Comparison of ENCODE assay signal across 8 mouse cellular contexts in the genomic region with DNA sequence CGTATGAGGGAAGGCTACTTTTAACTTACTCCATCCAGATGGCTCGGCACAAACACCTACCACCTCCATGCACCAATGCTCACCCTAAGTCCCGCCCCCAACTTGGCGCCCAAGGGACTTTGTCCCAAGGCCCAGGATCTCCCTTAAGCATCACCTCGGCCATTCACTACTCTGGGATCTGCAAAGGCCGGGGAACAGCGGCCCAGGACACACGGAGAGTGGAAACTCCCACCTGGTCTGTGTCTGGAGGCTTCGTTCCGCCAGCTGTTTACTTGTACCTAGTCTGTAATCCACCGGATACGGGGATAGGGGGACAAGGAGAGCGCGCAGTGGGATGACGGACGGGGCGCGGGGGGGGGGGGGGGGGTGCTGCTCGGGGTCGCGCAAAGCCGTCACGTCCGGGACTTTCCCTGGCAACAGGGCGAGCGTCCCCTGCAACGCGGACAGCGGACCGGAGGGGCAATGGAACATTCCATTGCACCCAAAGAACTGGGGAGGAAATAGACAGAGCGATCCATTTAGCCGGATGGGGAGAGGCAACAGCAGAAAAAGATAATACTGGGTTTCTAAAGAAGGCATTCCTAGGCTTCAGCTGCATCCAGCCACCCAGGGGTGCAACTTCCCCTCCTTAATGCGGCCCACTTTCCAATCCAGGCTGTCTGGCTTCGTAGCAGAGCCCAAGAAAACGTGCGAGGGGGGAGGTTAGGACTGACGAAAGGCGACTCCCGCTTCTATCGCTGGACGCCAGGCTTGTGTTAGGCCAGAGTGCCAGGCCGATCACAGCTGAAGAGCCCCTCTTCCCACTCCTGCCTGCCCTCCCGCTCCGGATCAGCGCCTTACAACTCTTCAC. TPM values are rescaled to one million over a fixed set of nuclear protein-coding genes. Genes with fewer than 3 reads are reported as not detected.
DNase-seq lines count a peak whose midpoint lies in the region; ATAC-seq and TF ChIP-seq lines count a peak whose summit lies in the region.

No protein-coding gene starts in this region.

- TF ChIP-seq EP300 in CH12.LX (IDR thresholded peaks at IDR 0.05; ENCODE audit: low read length), result no peak
- TF ChIP-seq EP300 in liver, embryonic 14.5 days (IDR thresholded peaks at IDR 0.05; ENCODE audit: low read depth), result no peak

- no peaks in the 10 kb centered on the region for H3K36me3 ChIP-seq in CH12.LX (replicated peaks in 1 of 2; ENCODE audit: control insufficient read depth in 1 of 2, insufficient read depth in 1 of 2, low read length in 1 of 2)
- H3K36me3 ChIP-seq in forebrain, embryonic 11.5 days (ENCODE audit: control insufficient read depth, insufficient read depth, low read length), result no peaks in the 10 kb centered on the region; the same call in 1 of the 2 replicates
- peaks cover 23% of the 10 kb centered on the region for H3K36me3 ChIP-seq in heart, embryonic 15.5 days
- H3K36me3 ChIP-seq in liver, embryonic 14.5 days (replicated peaks; ENCODE audit: control insufficient read depth, insufficient read depth, low read depth), result no peaks in the 10 kb centered on the region
- H3K36me3 ChIP-seq in stomach, embryonic 16.5 days (ENCODE audit: control insufficient read depth, insufficient read depth, low read length), result peaks cover 4% of the 10 kb centered on the region; the same call in 1 of the 2 replicates

- TF ChIP-seq RAD21 in CH12.LX (IDR thresholded peaks at IDR 0.05; ENCODE audit: low read depth, low read length), result no peak

- peak overlapping the region; percentile 10 for H3K9ac ChIP-seq in CH12.LX (ENCODE audit: insufficient read depth, low read depth)
- H3K9ac ChIP-seq in forebrain, embryonic 11.5 days (ENCODE audit: low read length), result peak overlapping the region; percentile 47
- peak overlapping the region; percentile 80 for H3K9ac ChIP-seq in heart, embryonic 15.5 days
- H3K9ac ChIP-seq in liver, embryonic 14.5 days (replicated peaks), result peak overlapping the region; percentile 68
- peak overlapping the region; percentile 91 for H3K9ac ChIP-seq in stomach, embryonic 16.5 days (ENCODE audit: low read length)

- dilution Hi-C loops in CH12.LX (cut with MboI; ENCODE audit: extremely low pct_ligation_motif_present, extremely low pct_unique_long_range_greater_than_20kb, low sequenced_read_pairs), result no loop called here

- no peak for TF ChIP-seq CTCF in CH12.LX (conservative IDR thresholded peaks at IDR 0.05 in 1 of 2, IDR thresholded peaks at IDR 0.05 in 1 of 2; ENCODE audit: low read depth in 2 of 2, low read length in 2 of 2)
- TF ChIP-seq CTCF in liver, embryonic 14.5 days (IDR thresholded peaks at IDR 0.05; ENCODE audit: low read depth), result no peak

- peaks cover 2% of the 10 kb centered on the region for H3K9me3 ChIP-seq in CH12.LX (replicated peaks; ENCODE audit: low read length)
- no peaks in the 10 kb centered on the region for H3K9me3 ChIP-seq in forebrain, embryonic 11.5 days (ENCODE audit: control insufficient read depth, low read length)
- H3K9me3 ChIP-seq in heart, embryonic 15.5 days (replicated peaks), result no peaks in the 10 kb centered on the region
- H3K9me3 ChIP-seq in liver, embryonic 14.5 days (ENCODE audit: control insufficient read depth, low read length), result no peaks in the 10 kb centered on the region
- H3K9me3 ChIP-seq in stomach, embryonic 16.5 days (replicated peaks; ENCODE audit: control insufficient read depth, low read length), result no peaks in the 10 kb centered on the region

- TF ChIP-seq POLR2A in CH12.LX (IDR thresholded peaks at IDR 0.05; ENCODE audit: low read depth, low read length), result no peak

- H3K4me3 ChIP-seq in CH12.LX (replicated peaks in 1 of 3; ENCODE audit: low read depth in 2 of 3, low read length in 2 of 3, poor library complexity in 1 of 3), result peak overlapping the region in 2 of 3 experiments; percentile 48 to 49
- H3K4me3 ChIP-seq in forebrain, embryonic 11.5 days (ENCODE audit: low read depth, low read length), result peak overlapping the region; percentile 48
- peak overlapping the region; percentile 85 for H3K4me3 ChIP-seq in heart, embryonic 15.5 days
- H3K4me3 ChIP-seq in liver, embryonic 14.5 days (ENCODE audit: insufficient read depth in 1 of 2, low read depth in 2 of 2, low read length in 2 of 2), result peak overlapping the region; percentile 74 to 84
- H3K4me3 ChIP-seq in stomach, embryonic 16.5 days (replicated peaks; ENCODE audit: low read length), result peak overlapping the region; percentile 87

- no peaks in the 10 kb centered on the region for H3K79me2 ChIP-seq in CH12.LX (replicated peaks; ENCODE audit: control insufficient read depth, extremely low read depth, insufficient read depth, poor library complexity, severe bottlenecking)

- DNase-seq in CH12.LX (ENCODE audit: extremely low read depth), result no peak
- peak; percentile 51 for DNase-seq in c-Kit-positive CD71-positive TER-119-positive erythroid progenitor cells, embryonic 14.5 days (ENCODE audit: low spot score)
- peak; percentile 94 for DNase-seq in forebrain, embryonic 11.5 days (ENCODE audit: low spot score)
- DNase-seq in kidney, postnatal 10 days, result peak; percentile 96
- peak in 1 of 3 experiments; percentile 54 for DNase-seq in liver, embryonic 14.5 days (ENCODE audit: low read depth in 3 of 3, low spot score in 3 of 3)
- DNase-seq in neural tube, embryonic 10.5 days (ENCODE audit: extremely low spot score, low spot score), result peak; percentile 90

- no peak overlapping the region for H3K27ac ChIP-seq in CH12.LX (ENCODE audit: insufficient read depth, low read depth)
- peak overlapping the region; percentile 84 for H3K27ac ChIP-seq in forebrain, embryonic 11.5 days (ENCODE audit: low read depth, low read length)
- peak overlapping the region; percentile 94 for H3K27ac ChIP-seq in heart, embryonic 15.5 days
- peak overlapping the region; percentile 23; the same call in 1 of the 2 replicates for H3K27ac ChIP-seq in liver, embryonic 14.5 days
- H3K27ac ChIP-seq in stomach, embryonic 16.5 days (ENCODE audit: low read length), result peak overlapping the region; percentile 99

- H3K4me2 ChIP-seq in CH12.LX (ENCODE audit: insufficient read depth, low read depth, poor library complexity, severe bottlenecking), result peak overlapping the region; percentile 75
- H3K4me2 ChIP-seq in forebrain, embryonic 11.5 days (ENCODE audit: low read depth, low read length, severe bottlenecking), result peak overlapping the region; percentile 67
- H3K4me2 ChIP-seq in heart, embryonic 15.5 days, result peak overlapping the region; percentile 97
- H3K4me2 ChIP-seq in liver, embryonic 14.5 days (ENCODE audit: low read depth), result peak overlapping the region; percentile 88
- peak overlapping the region; percentile 70 for H3K4me2 ChIP-seq in stomach, embryonic 16.5 days (ENCODE audit: low read depth, low read length)

- in situ Hi-C loops in CH12.LX (cut with MboI; ENCODE audit: low pct_ligation_motif_present, low pct_unique_long_range_greater_than_20kb, low sequenced_read_pairs), result no loop called here

- H3K27me3 ChIP-seq in CH12.LX (replicated peaks), result peaks cover 48% of the 10 kb centered on the region
- H3K27me3 ChIP-seq in forebrain, embryonic 11.5 days (ENCODE audit: control insufficient read depth, insufficient read depth, low read length), result peaks cover 24% of the 10 kb centered on the region
- peaks cover 35% of the 10 kb centered on the region for H3K27me3 ChIP-seq in heart, embryonic 15.5 days
- peaks cover 44% of the 10 kb centered on the region for H3K27me3 ChIP-seq in liver, embryonic 14.5 days (ENCODE audit: control insufficient read depth, insufficient read depth, low read length)
- H3K27me3 ChIP-seq in stomach, embryonic 16.5 days (ENCODE audit: control insufficient read depth, insufficient read depth, low read length), result peaks cover 21% of the 10 kb centered on the region

- peaks cover 2 to 3% of the 10 kb centered on the region in 2 experiments; a peak in 2 of 4 replicates for H3K4me1 ChIP-seq in CH12.LX (ENCODE audit: control insufficient read depth in 1 of 2, insufficient read depth in 2 of 2)
- peaks cover 28% of the 10 kb centered on the region for H3K4me1 ChIP-seq in forebrain, embryonic 11.5 days (replicated peaks; ENCODE audit: control insufficient read depth, insufficient read depth, low read length)
- H3K4me1 ChIP-seq in heart, embryonic 15.5 days (replicated peaks), result peaks cover 50% of the 10 kb centered on the region
- H3K4me1 ChIP-seq in liver, embryonic 14.5 days (replicated peaks; ENCODE audit: control insufficient read depth in 2 of 2, insufficient read depth in 2 of 2, low read length in 1 of 2), result peaks cover 8% of the 10 kb centered on the region in 2 experiments; a peak in 3 of 4 replicates
- H3K4me1 ChIP-seq in stomach, embryonic 16.5 days (ENCODE audit: control insufficient read depth, insufficient read depth, low read length), result peaks cover 46% of the 10 kb centered on the region

- ATAC-seq in forebrain, embryonic 11.5 days (replicated peaks; ENCODE audit: low FRiP score), result peak; percentile 76
- ATAC-seq in heart, embryonic 15.5 days (replicated peaks; ENCODE audit: insufficient number of reproducible peaks, insufficient read depth, low FRiP score, low read depth), result peak; percentile 86
- peak; percentile 70 for ATAC-seq in liver, embryonic 14.5 days (ENCODE audit: insufficient read depth)
- peak; percentile 80 for ATAC-seq in stomach, embryonic 16.5 days (ENCODE audit: insufficient read depth, low FRiP score)

- WGBS in forebrain, embryonic 11.5 days, result 1% methylated on average over 39 of the region's 45 CpGs
- under 1% methylated on average over 43 of the region's 45 CpGs for WGBS in heart, embryonic 15.5 days
- WGBS in liver, embryonic 14.5 days (ENCODE audit: insufficient replicate concordance), result under 1% methylated on average over 44 of the region's 45 CpGs
- WGBS in stomach, embryonic 16.5 days, result under 1% methylated on average over 44 of the region's 45 CpGs

RNA-seq across cellular contexts. Expression of gene Ppt2, which starts 1.0 kb away (rescaled TPM):
- total RNA-seq in CH12.LX (2012; rRNA removed) (0.76 and 1.9 TPM in 2 replicates), CH12.LX (2014; rRNA removed) (0.24 TPM in 1 of 2 replicates, not detected in the other)
- polyA plus RNA-seq in CH12.LX (2012; ENCODE audit: insufficient read length, low read depth), result 0.60 and 0.84 TPM in 2 replicates
- 26.4 and 29.0 TPM in 2 replicates for polyA plus RNA-seq in forebrain, embryonic 11.5 days (2014; fragmentation: Nextera tagmentation; extraction: Ambion mirVana)
- 22.9 and 24.8 TPM in 2 replicates for polyA plus RNA-seq in heart, embryonic 15.5 days (2015; fragmentation: Nextera tagmentation; extraction: Ambion mirVana)
- polyA plus RNA-seq in liver, embryonic 14.5 days (2012; rRNA removed), result 10.4 and 11.6 TPM in 2 replicates
- polyA plus RNA-seq in liver, embryonic 14.5 days (2014; fragmentation: Nextera tagmentation; extraction: Ambion mirVana), result 10.5 and 12.9 TPM in 2 replicates
- 25.2 and 25.7 TPM in 2 replicates for polyA plus RNA-seq in stomach, embryonic 16.5 days (2015; fragmentation: Nextera tagmentation; extraction: Ambion mirVana)

RNA-seq across cellular contexts. Expression of gene Prrt1, which starts 2.0 kb away (rescaled TPM):
- not detected in 2 replicates for total RNA-seq in CH12.LX (2012; rRNA removed)
- total RNA-seq in CH12.LX (2014; rRNA removed), result not detected in 2 replicates
- not detected in 2 replicates for polyA plus RNA-seq in CH12.LX (2012; ENCODE audit: insufficient read length, low read depth)
- polyA plus RNA-seq in forebrain, embryonic 11.5 days (2014; fragmentation: Nextera tagmentation; extraction: Ambion mirVana), result 2.4 and 2.7 TPM in 2 replicates
- polyA plus RNA-seq in heart, embryonic 15.5 days (2015; fragmentation: Nextera tagmentation; extraction: Ambion mirVana), result 0.42 and 1.2 TPM in 2 replicates
- polyA plus RNA-seq in liver, embryonic 14.5 days (2012; rRNA removed), result 0.04 and 0.11 TPM in 2 replicates
- not detected in 2 replicates for polyA plus RNA-seq in liver, embryonic 14.5 days (2014; fragmentation: Nextera tagmentation; extraction: Ambion mirVana)
- 0.31 and 0.45 TPM in 2 replicates for polyA plus RNA-seq in stomach, embryonic 16.5 days (2015; fragmentation: Nextera tagmentation; extraction: Ambion mirVana)

RNA-seq across cellular contexts. Expression of gene Egfl8, which starts 11.5 kb away (rescaled TPM):
- 0.13 TPM in 1 of 2 replicates, not detected in the other for total RNA-seq in CH12.LX (2012; rRNA removed)
- total RNA-seq in CH12.LX (2014; rRNA removed), result not detected in 2 replicates
- polyA plus RNA-seq in CH12.LX (2012; ENCODE audit: insufficient read length, low read depth), result not detected in 2 replicates
- polyA plus RNA-seq in forebrain, embryonic 11.5 days (2014; fragmentation: Nextera tagmentation; extraction: Ambion mirVana), result 1.6 and 2.3 TPM in 2 replicates
- polyA plus RNA-seq in heart, embryonic 15.5 days (2015; fragmentation: Nextera tagmentation; extraction: Ambion mirVana), result 1.3 and 2.2 TPM in 2 replicates
- 0.39 and 0.40 TPM in 2 replicates for polyA plus RNA-seq in liver, embryonic 14.5 days (2012; rRNA removed)
- 0.10 and 0.27 TPM in 2 replicates for polyA plus RNA-seq in liver, embryonic 14.5 days (2014; fragmentation: Nextera tagmentation; extraction: Ambion mirVana)
- polyA plus RNA-seq in stomach, embryonic 16.5 days (2015; fragmentation: Nextera tagmentation; extraction: Ambion mirVana), result 3.5 and 4.8 TPM in 2 replicates

RNA-seq across cellular contexts. Expression of gene Fkbpl, which starts 17.2 kb away (rescaled TPM):
- total RNA-seq in CH12.LX (2012; rRNA removed) (5.5 and 6.8 TPM in 2 replicates), CH12.LX (2014; rRNA removed) (6.8 and 8.2 TPM in 2 replicates)
- 5.6 and 6.2 TPM in 2 replicates for polyA plus RNA-seq in CH12.LX (2012; ENCODE audit: insufficient read length, low read depth)
- polyA plus RNA-seq in forebrain, embryonic 11.5 days (2014; fragmentation: Nextera tagmentation; extraction: Ambion mirVana), result 14.5 and 18.2 TPM in 2 replicates
- polyA plus RNA-seq in heart, embryonic 15.5 days (2015; fragmentation: Nextera tagmentation; extraction: Ambion mirVana), result 10.7 and 12.9 TPM in 2 replicates
- polyA plus RNA-seq in liver, embryonic 14.5 days (2012; rRNA removed), result 0.47 and 1.6 TPM in 2 replicates
- 2.9 and 3.2 TPM in 2 replicates for polyA plus RNA-seq in liver, embryonic 14.5 days (2014; fragmentation: Nextera tagmentation; extraction: Ambion mirVana)
- polyA plus RNA-seq in stomach, embryonic 16.5 days (2015; fragmentation: Nextera tagmentation; extraction: Ambion mirVana), result 13.1 and 14.4 TPM in 2 replicates

RNA-seq across cellular contexts. Expression of gene Atf6b, which starts 19.6 kb away (rescaled TPM):
- 34.3 and 34.5 TPM in 2 replicates for total RNA-seq in CH12.LX (2012; rRNA removed)
- 18.9 and 20.2 TPM in 2 replicates for total RNA-seq in CH12.LX (2014; rRNA removed)
- polyA plus RNA-seq in CH12.LX (2012; ENCODE audit: insufficient read length, low read depth), result 54.3 and 59.6 TPM in 2 replicates
- polyA plus RNA-seq in forebrain, embryonic 11.5 days (2014; fragmentation: Nextera tagmentation; extraction: Ambion mirVana), result 79.5 and 82.9 TPM in 2 replicates
- 39.6 and 54.5 TPM in 2 replicates for polyA plus RNA-seq in heart, embryonic 15.5 days (2015; fragmentation: Nextera tagmentation; extraction: Ambion mirVana)
- polyA plus RNA-seq in liver, embryonic 14.5 days (2012; rRNA removed), result 15.5 and 16.6 TPM in 2 replicates
- 11.3 and 12.6 TPM in 2 replicates for polyA plus RNA-seq in liver, embryonic 14.5 days (2014; fragmentation: Nextera tagmentation; extraction: Ambion mirVana)
- 73.5 and 78.0 TPM in 2 replicates for polyA plus RNA-seq in stomach, embryonic 16.5 days (2015; fragmentation: Nextera tagmentation; extraction: Ambion mirVana)

Comparison
In these comparisons a context has a peak if more than half of its experiments do, and no peak if none do; other contexts are left out.
1. H3K9ac ChIP-seq: peak in every context shown above with its lines; median percentile 91 in stomach, embryonic 16.5 days; 80 in heart, embryonic 15.5 days; 68 in liver, embryonic 14.5 days; 47 in forebrain, embryonic 11.5 days; 10 in CH12.LX.